Mouse (Mus musculus) midbrain, embryonic 15.5 days (tissue): ENCODE data around the gene Rhobtb1. TPM values are rescaled to one million over a fixed set of nuclear protein-coding genes. Genes with fewer than 3 reads are reported as not detected.
A peak's percentile ranks its signal among the peaks of the same experiment; 100 is the strongest.

Source experiments
- ATAC-seq: fragments of 200-750 bp; cut with Nextera tagmentation; replicated peaks from 2 replicates; pipeline ENCODE4 v1.8.0; 2017; ENCODE audit warnings: moderate TSS enrichment
- H3K27ac ChIP-seq: fragments of 300-500 bp; sonication (generic); 2 replicates; pipeline ENCODE4 v1.5.1; 2015; ENCODE audit warnings: mild to moderate bottlenecking, inconsistent platforms
- H3K27me3 ChIP-seq: fragments of 300-500 bp; sonication (generic); replicated peaks from 2 replicates; pipeline ENCODE4 v1.6.1; 2015; ENCODE audit warnings: inconsistent platforms
- H3K36me3 ChIP-seq: fragments of 300-500 bp; sonication (generic); replicated peaks from 2 replicates; pipeline ENCODE4 v1.6.1; 2015; ENCODE audit warnings: inconsistent platforms
- H3K4me1 ChIP-seq: fragments of 300-500 bp; sonication (generic); 2 replicates; pipeline ENCODE4 v1.6.1; 2015; ENCODE audit warnings: inconsistent platforms
- H3K4me2 ChIP-seq: fragments of 300-500 bp; sonication (generic); 2 replicates; pipeline ENCODE4 v1.6.1; 2015; ENCODE audit warnings: inconsistent platforms, mild to moderate bottlenecking, moderate library complexity
- H3K4me3 ChIP-seq: fragments of 300-500 bp; sonication (generic); 2 replicates; pipeline ENCODE4 v1.5.1; 2015; ENCODE audit warnings: mild to moderate bottlenecking, inconsistent platforms
- H3K9ac ChIP-seq: fragments of 300-500 bp; sonication (generic); 2 replicates; pipeline ENCODE4 v1.6.1; 2015; ENCODE audit warnings: mild to moderate bottlenecking, inconsistent platforms
- H3K9me3 ChIP-seq: fragments of 300-500 bp; sonication (generic); 2 replicates; pipeline ENCODE4 v1.6.1; 2016; ENCODE audit warnings: inconsistent platforms
- WGBS: fragments of 180-500 bp; shearing (Covaris S2); methylation state at CpG from one replicate; pipeline ENCODE4 v1.1.7; 2015; ENCODE audit warnings: mixed read lengths; 5-methylcytosine and 5-hydroxymethylcytosine counted together
- polyA plus RNA-seq: library from polyadenylated mRNA; unstranded; fragments of >200 nt; fragmentation: Nextera tagmentation; extraction: Ambion mirVana; gene quantifications from 2 replicates; pipeline ENCODE4 v1.2.1, GENCODE M21; 2015

Rhobtb1 gene
- polyA plus RNA-seq, 1 experiment from 2014 or later, result 17.7 TPM

DNA sequence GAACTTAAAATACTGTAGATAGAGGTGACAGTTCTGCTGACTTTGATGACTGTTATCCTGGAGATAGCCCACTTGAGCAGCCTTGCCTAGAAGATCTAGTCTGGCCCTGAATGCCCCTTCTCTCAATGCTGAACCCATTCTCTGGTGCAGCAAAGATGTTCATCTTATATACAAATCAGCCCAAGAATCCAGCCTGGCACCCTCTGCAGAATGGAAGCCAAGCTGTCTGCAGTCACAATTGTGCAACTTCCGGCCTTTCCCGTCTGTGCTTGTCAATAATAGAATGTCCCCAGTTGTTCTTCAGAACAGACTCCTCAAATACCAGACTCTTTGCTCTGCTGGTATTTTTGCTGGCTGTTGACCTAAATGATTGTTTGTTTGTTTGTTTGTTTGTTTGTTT is 89.3 kb downstream of the Rhobtb1 start:
- no peaks in the 10 kb centered on the region for H3K27me3 ChIP-seq
- H3K36me3 ChIP-seq, result no peaks in the 10 kb centered on the region
- H3K4me2 ChIP-seq, result no peak overlapping the region
- no peak overlapping the region for H3K4me3 ChIP-seq
- H3K9ac ChIP-seq, result no peak overlapping the region
- 95% methylated on average over 2 of the region's 2 CpGs for WGBS
- H3K27ac ChIP-seq, result no peak overlapping the region
- ATAC-seq, result no peak
- H3K4me1 ChIP-seq, result no peaks in the 10 kb centered on the region
- H3K9me3 ChIP-seq, result no peaks in the 10 kb centered on the region

DNA sequence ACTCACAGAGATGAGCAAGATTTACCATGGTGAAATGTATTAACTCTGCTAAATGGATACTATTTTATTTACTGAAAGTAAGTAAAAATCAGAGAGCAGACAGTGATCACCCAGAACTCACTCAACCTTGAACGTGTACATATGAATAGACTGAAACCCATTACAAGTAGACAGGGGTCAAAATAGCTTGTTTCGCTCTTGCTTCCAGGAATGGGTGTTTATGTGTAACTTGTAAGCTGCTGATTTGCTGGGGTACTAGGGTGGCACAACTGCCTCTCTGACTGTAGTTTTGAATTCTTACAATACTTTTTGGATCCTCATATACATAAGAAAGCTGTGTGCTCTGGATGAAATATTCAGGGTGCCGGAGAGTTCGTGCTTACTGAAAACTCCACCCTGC is 93.9 kb downstream of the Rhobtb1 start:
- no peak overlapping the region for H3K9ac ChIP-seq
- H3K4me2 ChIP-seq, result no peak overlapping the region
- no peak overlapping the region for H3K27ac ChIP-seq
- H3K9me3 ChIP-seq, result no peaks in the 10 kb centered on the region
- ATAC-seq, result no peak
- H3K4me1 ChIP-seq, result no peaks in the 10 kb centered on the region
- H3K36me3 ChIP-seq, result no peaks in the 10 kb centered on the region
- no peak overlapping the region for H3K4me3 ChIP-seq
- WGBS, result 93% methylated on average over 4 of the region's 4 CpGs
- no peaks in the 10 kb centered on the region for H3K27me3 ChIP-seq

- H3K9ac ChIP-seq, result no peak overlapping the region
- WGBS, result 91% methylated on average over 10 of the region's 10 CpGs
These were observed 94.9 kb downstream of the Rhobtb1 start for GRCm38 (mm10) chr10:69245906-69246668.

GRCm38 (mm10) chr10:69246762-69247161 is 95.5 kb downstream of the Rhobtb1 start:
- Histone ChIP-seq H3K4me1 (no peaks in the 10 kb centered on the region), H3K4me2 (no peak overlapping the region), H3K9ac (no peak overlapping the region), H3K27ac (no peak overlapping the region), H3K27me3 (no peaks in the 10 kb centered on the region), H3K4me3 (no peak overlapping the region), H3K9me3 (no peaks in the 10 kb centered on the region), H3K36me3 (no peaks in the 10 kb centered on the region)
- WGBS, result 84% methylated on average over 3 of the region's 3 CpGs
- ATAC-seq, result no peak

More at GRCm38 (mm10) chr10:69245906-69246668, 94.9 kb downstream of the Rhobtb1 start:
- ATAC-seq, result no peak
- H3K27me3 ChIP-seq, result no peaks in the 10 kb centered on the region
- H3K9me3 ChIP-seq, result no peaks in the 10 kb centered on the region
- H3K4me3 ChIP-seq, result no peak overlapping the region
- H3K4me1 ChIP-seq, result no peaks in the 10 kb centered on the region
- H3K4me2 ChIP-seq, result no peak overlapping the region
- no peak overlapping the region for H3K27ac ChIP-seq
- H3K36me3 ChIP-seq, result no peaks in the 10 kb centered on the region

- Histone ChIP-seq H3K27me3 (no peaks in the 10 kb centered on the region), H3K4me3 (no peak overlapping the region), H3K9ac (no peak overlapping the region), H3K36me3 (no peaks in the 10 kb centered on the region), H3K4me1 (no peaks in the 10 kb centered on the region), H3K27ac (no peak overlapping the region), H3K9me3 (no peaks in the 10 kb centered on the region), H3K4me2 (no peak overlapping the region)
- WGBS, result 97% methylated on average over 7 of the region's 7 CpGs
- ATAC-seq, result no peak
These were observed 96.2 kb downstream of the Rhobtb1 start for GRCm38 (mm10) chr10:69247311-69248033.

DNA sequence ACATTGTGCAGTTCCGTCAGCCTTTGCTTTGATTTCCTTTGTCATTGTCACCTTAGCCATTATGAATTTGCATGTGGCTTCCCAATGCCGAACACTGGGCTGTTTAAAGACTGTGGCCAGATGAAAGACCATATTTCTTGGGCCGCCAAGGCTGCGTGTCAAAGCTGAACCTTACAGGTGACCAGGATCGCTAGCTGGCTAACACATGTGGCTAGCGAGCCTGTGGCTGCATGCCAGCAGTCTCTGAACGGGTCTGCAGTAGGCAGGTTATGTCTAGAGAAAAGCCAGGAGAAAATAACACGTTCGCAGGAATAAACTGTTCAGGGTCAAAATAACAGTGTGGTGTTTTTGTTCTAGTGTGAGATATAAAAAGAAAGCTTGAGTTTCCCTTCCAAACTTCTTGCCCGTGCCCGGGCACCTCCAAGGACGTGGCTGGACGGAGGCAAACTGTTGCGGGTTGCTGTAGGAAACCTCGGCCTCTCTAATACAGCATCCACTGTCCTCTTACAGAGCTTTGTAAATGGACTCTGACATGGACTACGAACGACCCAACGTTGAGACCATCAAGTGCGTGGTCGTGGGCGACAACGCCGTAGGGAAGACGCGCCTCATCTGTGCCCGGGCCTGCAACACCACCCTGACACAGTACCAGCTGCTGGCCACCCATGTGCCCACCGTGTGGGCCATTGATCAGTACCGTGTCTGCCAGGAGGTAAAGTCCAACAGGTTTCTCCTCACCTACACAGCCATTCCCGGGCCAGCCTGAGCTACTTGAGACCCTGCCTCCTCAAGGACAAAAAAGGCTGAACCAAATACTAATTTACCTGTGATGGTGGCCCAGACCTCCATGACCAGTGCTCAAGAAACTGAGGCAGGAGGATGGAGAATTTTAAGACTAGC is 97.3 kb downstream of the Rhobtb1 start:
- 92% methylated on average over 29 of the region's 29 CpGs for WGBS
- no peaks in the 10 kb centered on the region for H3K9me3 ChIP-seq
- H3K4me1 ChIP-seq, result no peaks in the 10 kb centered on the region
- no peaks in the 10 kb centered on the region for H3K27me3 ChIP-seq
- no peak overlapping the region for H3K4me2 ChIP-seq
- no peak for ATAC-seq
- H3K9ac ChIP-seq, result no peak overlapping the region
- no peak overlapping the region for H3K4me3 ChIP-seq
- H3K27ac ChIP-seq, result no peak overlapping the region
- no peaks in the 10 kb centered on the region for H3K36me3 ChIP-seq

GRCm38 (mm10) chr10:69251254-69251653 is 100.0 kb downstream of the Rhobtb1 start:
- ATAC-seq, result no peak
- H3K27me3 ChIP-seq, result no peaks in the 10 kb centered on the region
- H3K36me3 ChIP-seq, result no peaks in the 10 kb centered on the region
- WGBS, result 89% methylated on average over 6 of the region's 6 CpGs
- H3K4me1 ChIP-seq, result peaks cover 12% of the 10 kb centered on the region
- H3K4me3 ChIP-seq, result no peak overlapping the region
- H3K9me3 ChIP-seq, result no peaks in the 10 kb centered on the region
- no peak overlapping the region for H3K4me2 ChIP-seq
- no peak overlapping the region for H3K9ac ChIP-seq
- H3K27ac ChIP-seq, result no peak overlapping the region

GRCm38 (mm10) chr10:69252112-69253074 is 101.2 kb downstream of the Rhobtb1 start:
- Histone ChIP-seq H3K27me3 (no peaks in the 10 kb centered on the region), H3K9me3 (no peaks in the 10 kb centered on the region), H3K4me1 (peaks cover 12% of the 10 kb centered on the region), H3K4me2 (no peak overlapping the region), H3K4me3 (no peak overlapping the region), H3K9ac (no peak overlapping the region), H3K27ac (no peak overlapping the region), H3K36me3 (no peaks in the 10 kb centered on the region)
- WGBS, result 88% methylated on average over 17 of the region's 17 CpGs
- no peak for ATAC-seq

DNA sequence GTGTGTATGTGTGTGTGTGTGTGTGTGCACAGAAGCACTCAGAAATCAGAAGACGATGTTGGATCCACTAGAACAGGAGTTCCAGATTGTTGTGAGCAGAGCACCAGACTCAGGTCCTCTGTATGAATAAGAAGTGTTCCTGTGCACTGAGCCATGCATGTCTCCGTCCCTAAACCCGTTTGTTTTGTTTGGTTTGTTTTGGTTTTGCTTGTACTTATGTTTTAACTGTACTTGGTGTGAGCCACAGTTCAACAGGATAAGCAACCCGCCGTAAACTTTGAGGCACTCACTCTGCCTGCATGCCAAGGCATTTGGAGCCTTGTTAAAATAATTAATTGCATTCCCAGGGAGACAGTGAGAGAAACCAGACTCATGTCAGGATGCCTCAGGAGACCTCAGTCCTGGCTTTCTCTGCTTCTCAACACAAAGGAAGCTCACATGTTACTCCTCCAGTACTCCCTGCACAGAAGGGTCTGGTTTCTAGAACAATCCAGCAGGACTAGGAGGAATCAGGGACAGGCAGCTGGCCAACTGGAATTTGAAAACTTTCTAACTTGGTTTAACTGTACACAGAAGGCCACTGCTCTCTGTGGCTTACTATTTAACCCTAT is 101.9 kb downstream of the Rhobtb1 start:
- H3K9ac ChIP-seq, result no peak overlapping the region
- H3K9me3 ChIP-seq, result no peaks in the 10 kb centered on the region
- peaks cover 12% of the 10 kb centered on the region for H3K4me1 ChIP-seq
- H3K4me3 ChIP-seq, result no peak overlapping the region
- no peaks in the 10 kb centered on the region for H3K27me3 ChIP-seq
- WGBS, result 46% methylated on average over 5 of the region's 5 CpGs
- peak overlapping the region; percentile 20; the same call in 1 of the 2 replicates for H3K27ac ChIP-seq
- H3K4me2 ChIP-seq, result no peak overlapping the region
- no peaks in the 10 kb centered on the region for H3K36me3 ChIP-seq
- ATAC-seq, result no peak

DNA sequence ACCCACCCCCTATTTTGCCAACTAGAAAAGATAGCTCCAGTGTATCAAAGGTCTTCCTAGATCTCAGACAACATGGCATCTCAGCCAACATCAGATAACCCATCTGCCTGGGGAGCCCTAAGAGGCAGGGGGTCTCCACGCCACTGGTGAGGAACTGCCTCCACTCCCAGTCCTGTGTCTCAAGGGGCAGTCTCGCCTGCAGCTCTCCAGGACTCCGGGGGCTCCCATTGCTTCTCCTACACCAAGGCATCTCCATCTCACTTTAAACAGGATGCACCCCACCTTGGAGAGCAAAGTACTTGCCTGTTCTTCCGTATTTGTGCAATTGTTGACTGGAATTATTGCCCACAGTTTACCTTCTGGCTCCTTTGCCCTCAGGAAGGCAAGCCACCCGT is 102.4 kb downstream of the Rhobtb1 start:
- Histone ChIP-seq H3K27ac (peak overlapping the region; percentile 42), H3K36me3 (no peaks in the 10 kb centered on the region), H3K9ac (no peak overlapping the region), H3K4me2 (no peak overlapping the region), H3K27me3 (no peaks in the 10 kb centered on the region), H3K9me3 (no peaks in the 10 kb centered on the region), H3K4me1 (peaks cover 12% of the 10 kb centered on the region), H3K4me3 (no peak overlapping the region)
- no peak for ATAC-seq
- WGBS, result 59% methylated on average over 5 of the region's 5 CpGs

- WGBS, result 14% methylated on average over 8 of the region's 8 CpGs
- Histone ChIP-seq H3K36me3 (no peaks in the 10 kb centered on the region), H3K4me1 (peaks cover 12% of the 10 kb centered on the region), H3K4me3 (no peak overlapping the region), H3K9ac (no peak overlapping the region), H3K4me2 (no peak overlapping the region), H3K9me3 (no peaks in the 10 kb centered on the region), H3K27ac (peak overlapping the region; percentile 42), H3K27me3 (no peaks in the 10 kb centered on the region)
- ATAC-seq, result peak; percentile 71
These were observed 103.2 kb downstream of the Rhobtb1 start for GRCm38 (mm10) chr10:69254390-69254847.
